Mouse (Mus musculus) MN1 (cell line): Measurements from ENCODE around the gene Vrk1.

Experiments used
- DNase-seq: peaks from one replicate; pipeline ENCODE4 v3.0.0-alpha.2; 2016; ENCODE audit warnings: low spot score

The Vrk1 gene

DNA sequence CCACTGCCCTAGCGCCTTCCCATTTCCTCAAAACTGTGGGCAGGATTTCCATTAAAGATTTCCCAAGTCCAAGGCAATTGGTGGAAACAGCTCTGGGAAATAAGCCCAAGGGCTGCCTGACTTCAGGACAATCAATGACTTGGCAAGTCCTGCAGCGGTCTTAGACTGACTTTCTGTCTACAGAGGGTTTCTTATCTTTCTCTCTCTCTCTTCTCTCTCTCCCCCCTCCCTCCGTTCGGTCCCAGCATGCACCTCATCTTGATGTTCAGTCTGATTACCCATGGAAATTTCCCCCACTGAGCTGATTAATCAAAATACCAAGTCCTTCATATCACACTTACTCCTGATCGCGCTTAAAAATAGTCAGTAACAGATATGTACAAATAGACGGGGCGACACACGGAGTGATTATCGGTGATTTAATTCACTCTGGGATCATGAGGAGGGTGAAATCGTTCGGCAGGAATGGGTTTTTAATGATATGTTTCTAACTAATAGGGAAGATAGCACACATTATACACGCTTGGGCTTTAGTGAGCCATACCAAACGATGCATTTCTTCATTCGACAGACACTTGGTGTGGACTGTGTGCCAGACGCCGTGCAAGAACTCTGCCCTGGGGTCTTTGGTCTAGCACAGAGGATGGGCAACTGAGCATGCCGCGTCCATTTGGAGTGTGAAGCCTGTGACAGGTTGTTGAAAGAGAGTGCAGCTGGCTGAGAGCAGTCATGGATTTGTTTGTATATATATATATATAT lies 12.8 kb upstream of the Vrk1 start:
- no peak for DNase-seq

DNA sequence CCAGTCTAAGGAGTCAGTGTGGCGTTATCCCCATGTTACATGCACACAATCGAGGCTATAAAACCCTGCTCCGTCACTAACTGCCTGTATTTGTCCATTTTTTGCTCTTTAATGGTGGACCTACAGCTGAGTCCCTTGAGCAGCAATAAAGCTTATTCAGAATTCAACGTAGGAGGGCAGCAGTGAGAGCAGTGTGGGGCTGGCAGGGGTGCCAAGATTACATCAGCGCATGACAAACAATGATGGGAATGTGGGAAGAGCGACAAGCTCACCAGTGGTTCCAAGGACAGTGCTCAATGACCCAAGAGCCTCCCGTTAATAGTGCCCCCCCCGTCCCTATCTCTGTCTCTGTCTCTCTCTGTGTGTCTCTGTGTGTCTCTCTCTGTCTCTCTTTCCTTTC lies 8.3 kb upstream of the Vrk1 start:
- no peak for DNase-seq

DNA sequence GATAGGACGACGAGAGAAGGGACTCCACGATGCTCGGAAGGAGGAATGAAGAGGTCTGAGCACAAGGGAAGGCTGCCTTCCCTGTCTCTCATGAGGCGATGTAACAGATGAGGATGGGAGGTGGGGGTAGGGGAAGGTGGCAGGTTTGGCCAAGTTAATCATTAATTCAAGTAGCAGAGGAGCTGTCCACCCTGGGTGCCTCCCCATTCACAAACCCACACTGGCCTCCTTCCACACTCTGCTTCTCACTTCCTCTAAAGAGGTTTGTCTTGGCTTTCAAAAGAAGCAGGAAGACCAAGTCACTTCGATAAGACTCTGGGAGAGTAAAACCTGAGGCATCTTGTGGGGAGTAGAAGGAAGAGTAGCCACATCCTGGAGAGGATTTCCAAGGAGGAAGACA lies 5.3 kb upstream of the Vrk1 start:
- DNase-seq, result no peak

DNA sequence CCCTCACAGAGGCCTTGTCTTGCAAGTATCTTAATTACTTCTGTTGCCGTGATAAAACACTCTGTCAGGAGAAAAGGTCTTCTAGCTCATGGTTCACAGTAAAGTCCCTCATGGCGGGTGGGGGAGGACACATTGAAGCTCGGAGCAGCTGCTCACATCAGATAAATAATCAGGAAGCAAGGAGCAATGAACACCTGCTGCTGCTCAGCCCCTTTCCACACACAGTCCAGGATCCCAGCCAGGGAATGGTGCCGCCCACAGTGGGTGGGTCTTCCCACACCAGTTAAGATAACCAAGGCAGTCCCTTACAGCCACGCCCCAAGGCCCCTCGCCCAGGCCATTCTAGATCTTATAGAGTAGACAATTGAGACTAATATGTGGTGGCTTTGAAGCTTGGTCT lies 3.8 kb upstream of the Vrk1 start:
- DNase-seq, result no peak

DNA sequence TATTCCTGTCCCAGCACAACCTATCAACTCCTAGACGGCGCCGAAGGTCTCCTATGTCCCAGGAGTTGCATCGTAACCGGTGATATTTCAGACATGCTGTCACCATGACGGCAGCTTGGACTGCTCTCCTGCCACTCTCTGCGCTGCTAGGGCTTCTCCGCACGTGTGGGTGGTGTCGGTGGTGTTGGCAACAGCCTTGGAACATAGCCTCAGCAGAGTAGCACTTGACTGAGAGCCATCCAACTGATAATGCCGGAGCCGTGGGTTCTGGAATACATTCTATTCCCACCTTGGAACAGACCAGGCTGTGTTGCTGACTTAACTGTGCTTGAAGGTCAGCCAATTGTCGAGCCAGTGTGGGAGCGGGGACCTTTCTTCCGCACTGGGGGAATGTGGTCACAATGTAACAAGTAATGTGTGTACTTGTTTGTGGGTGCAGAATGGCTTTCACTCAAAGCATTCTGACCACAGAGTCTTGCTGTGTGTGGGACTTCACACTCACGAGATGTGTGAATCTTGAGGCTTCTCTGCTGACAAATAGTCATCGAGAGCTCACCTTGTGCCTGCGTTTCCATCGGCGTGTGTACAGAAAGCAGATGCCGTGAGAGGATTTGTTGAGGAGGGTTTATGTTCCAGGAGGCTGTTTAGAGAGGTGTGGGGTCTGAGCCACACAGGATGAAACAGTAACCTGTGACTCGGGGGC lies 1.5 kb upstream of the Vrk1 start:
- no peak for DNase-seq

DNA sequence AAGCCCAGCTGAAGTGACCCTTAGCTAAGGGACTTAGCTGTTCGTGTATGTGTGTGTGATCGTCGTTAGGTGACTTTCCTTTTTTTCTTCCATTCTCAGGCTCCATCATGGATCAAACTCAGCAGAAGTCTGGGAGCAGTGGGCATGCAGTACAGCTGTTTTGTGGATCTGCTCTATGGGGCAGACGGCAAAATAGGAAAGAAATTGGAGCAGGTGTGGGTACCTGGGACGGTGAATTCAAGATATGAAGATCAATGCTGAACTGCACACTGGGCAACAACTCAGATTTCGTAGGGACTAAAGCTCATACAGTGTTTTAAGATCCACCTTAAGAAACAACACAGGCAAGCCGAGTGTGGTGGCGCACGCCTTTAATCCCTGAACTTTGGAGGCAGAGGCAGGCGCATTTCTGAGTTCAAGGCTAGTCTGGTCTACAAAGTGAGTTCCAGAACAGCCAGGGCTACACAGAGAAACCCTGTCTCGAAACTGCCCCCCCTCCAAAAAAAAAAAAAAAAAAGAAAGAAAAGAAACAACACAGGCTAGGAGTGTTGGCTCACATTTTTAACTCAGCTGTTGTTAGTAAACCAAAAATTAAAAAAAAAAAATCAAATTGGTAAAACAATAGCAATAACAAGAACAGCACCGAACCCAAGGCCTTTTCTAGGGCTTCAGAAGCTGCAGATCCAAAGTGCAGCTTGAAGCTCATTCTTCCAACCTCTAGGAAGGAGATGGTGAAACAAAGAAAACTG lies 732 bp upstream of the Vrk1 start:
- DNase-seq, result no peak

DNA sequence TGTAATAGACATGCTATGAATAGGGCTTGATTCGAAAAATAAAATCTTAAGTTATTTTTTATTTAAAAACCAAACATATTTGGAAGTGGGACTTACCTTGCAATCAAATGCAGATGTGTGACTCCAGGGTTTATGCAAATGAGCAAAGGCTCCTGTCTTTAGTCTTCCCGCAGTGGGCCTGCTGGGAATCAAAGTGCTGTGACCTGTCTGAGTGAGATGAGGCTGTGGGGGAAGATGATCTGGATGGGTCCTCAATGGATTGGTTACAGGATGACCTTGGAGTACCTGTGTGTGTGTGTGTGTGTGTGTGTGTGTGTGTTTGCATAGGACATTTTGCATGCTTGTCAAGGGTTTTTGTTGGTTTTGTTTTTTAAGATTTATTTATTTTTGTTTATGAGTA lies 2.1 kb downstream of the Vrk1 start:
- DNase-seq, result no peak

DNA sequence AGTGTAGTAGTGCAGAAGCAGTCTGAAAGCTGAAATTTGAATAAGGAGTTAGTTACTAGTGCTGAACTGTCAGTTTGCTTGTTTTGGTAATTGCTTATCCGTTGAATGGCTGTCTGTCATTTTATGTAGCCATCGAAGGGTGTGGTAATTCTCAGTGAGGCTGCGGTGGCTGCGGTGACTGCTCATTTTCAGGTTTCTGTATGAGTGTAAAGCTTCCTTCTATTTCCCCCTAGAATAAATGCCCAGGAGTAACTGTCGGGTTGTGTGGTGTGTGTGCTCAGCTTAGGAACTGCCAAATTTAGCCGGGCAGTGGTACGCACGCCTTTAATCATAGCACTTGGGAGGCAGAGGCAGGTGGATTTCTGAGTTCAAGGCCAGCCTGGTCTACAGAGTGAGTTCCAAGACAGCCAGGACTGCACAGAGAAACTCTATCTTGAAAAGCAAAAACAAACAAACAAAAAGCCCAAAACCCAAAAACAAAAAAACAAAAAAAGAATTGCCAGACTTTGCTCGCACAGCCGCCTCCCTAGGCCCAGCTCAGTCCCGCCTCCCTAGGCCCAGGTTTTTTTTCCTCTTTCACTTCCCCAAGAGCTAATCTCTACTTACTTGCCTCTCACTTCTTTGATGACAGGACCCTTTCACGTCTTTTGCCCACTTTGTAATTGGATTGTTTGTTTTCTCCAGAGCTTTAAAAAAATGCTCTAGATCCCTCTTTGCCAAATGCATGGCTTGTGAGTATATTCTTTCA lies 6.4 kb downstream of the Vrk1 start:
- no peak for DNase-seq

DNA sequence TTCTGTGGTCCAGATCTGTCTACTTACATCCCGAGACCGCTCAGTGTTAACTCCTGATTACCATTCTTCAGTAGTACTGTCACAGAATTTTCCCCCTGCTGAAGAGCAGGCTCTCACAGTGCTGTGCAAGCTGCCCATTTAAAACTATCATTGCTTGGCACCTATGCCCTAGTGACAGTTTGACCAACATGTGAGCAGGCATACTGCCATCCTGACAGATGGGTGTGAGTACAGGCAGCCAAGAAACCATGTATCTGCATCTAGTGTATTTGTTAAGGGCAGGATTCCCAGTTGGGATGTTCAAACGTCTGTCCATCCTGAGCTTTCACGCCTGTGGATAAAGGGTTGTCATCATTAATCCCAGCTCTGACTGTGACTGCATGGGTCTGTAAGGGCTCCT lies 10.0 kb downstream of the Vrk1 start:
- DNase-seq, result no peak

DNA sequence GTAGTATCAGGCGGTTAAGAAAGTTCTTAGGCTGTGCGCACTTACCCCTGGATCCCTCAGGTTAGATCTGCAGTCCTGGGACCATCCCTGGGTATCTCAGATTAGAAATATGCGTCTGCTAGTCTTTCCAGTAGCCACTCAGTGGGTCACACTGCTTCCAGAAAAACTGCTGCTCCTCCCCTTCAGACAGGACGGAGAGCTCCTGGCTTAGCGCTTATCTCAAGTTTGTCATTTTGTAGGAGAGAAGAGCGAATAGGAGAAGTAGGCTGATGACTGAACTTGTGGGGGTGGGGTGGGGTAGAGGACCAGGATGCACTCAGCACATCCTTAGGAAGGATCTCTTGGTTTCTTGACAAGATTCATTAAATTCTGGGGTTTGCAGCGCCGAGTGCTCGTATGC lies 13.6 kb downstream of the Vrk1 start:
- DNase-seq, result no peak

DNA sequence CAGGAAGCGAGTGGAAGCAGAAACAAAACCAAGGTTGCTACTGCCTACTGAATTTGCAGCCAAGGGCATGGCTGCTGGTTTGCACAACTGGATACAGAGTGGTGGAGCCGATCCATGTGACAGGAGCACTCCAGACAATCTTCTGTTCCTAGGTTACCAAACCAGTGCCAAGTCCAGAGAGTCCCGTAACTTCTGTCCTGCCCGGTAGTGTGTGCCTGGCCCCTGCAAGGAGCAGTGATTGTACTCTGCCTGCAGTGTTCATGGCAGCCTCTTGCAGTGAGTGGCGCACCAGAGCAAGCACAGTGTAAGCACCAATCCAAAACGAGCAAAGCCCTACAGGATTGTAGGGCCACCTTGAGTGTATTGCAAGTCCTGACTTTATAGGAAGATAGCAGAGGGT lies 15.4 kb downstream of the Vrk1 start:
- no peak for DNase-seq

DNA sequence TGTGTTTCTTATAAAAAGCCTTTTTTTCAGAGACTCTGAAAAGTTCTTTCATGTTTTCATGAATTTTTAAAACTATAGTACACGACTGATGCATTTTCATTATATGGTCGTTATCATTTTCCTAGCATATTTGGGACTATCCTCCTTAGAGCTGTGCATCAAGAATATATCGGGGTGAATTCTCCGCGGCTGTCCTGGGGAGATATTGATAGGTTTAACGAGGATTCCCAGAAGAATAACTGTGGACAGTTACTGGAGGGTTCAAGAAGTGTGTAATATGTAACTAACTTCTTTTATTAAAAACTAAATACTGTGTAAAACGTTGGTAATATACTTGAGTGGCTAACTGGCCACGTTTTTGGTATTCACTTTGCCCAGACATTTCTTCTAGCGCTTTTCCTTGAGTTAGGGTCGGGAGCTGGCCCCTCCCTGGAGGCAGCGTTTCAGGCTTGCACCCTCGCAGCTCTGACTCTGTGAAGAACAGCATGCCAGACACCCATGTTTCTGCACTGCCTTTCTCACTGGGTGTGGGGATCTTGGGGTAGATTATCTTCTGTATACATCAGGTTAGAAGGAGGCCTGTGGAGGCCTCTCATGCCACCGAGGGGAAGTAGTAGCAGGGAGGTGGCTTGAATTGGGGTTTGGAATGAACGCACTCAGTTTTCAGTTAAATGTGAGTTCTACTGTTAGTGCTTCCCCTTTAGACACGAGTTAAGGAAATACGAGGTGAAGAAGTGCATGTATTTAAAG lies 16.5 kb downstream of the Vrk1 start:
- no peak for DNase-seq

DNA sequence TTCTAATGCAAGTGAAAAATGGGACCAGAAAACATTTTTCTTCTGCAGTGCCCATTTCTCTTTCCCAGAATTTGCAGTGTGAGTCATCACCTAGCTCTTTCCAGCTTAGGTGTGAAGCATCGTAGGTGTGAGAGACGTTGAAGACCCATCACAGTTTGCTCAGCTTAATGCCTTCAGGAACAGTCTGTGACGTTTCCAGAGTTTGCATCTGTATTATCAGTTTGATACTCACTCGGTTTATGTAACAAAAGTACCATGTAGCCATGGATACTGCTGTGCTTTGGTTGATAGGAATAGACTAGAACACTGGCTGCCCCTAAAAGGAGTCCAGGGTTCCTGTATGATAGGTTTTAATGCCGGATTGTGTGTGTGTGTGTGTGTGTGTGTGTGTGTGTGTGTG lies 17.3 kb downstream of the Vrk1 start:
- DNase-seq, result no peak

DNA sequence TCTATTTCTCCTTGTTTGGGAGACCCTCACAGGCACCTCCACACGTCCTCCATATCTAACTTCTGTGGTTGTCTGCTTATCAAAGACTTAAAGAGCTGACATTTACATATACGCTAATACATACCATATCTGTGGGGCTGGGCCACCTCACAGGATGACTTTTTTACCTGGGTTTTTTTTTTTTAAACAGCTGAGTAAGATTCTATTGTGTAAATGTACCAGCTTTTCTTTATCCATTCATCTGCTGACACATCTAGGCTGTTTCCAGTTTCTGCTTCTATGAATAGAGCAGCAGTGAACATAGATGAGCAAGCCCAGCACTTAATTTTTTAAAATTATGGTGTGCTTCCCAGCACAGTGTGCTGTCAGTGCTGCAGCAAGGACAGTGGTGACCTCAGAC lies 19.6 kb downstream of the Vrk1 start:
- DNase-seq, result no peak

DNA sequence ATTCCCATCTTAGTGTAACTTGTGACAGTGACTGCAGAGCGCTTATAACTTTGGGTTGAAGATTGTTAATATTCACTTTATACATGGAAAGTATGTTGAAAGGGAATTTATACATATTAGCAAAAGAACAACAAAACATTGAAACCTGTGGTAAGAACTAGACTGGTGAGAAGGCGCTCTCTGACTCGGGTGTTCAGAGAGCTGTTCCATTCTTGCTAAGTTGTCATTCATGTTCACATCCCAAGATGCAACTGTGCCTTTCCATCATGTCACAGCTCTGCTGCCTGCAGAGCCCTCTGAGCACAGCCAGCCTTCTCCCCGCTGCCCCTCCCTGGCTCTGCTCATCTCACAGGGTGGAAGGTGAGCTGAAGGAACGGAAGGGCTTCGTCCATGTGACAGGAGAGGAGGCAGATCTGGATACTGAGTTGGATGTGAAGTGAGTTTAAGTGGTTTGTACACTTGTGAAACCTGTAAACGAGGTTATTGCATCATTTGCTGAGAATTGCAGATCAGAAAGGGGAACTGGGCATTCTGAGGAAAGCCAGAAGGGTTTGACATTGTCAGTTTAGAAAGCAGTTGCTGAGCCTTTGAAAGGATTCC lies 20.2 kb downstream of the Vrk1 start:
- peak; percentile 7 for DNase-seq

DNA sequence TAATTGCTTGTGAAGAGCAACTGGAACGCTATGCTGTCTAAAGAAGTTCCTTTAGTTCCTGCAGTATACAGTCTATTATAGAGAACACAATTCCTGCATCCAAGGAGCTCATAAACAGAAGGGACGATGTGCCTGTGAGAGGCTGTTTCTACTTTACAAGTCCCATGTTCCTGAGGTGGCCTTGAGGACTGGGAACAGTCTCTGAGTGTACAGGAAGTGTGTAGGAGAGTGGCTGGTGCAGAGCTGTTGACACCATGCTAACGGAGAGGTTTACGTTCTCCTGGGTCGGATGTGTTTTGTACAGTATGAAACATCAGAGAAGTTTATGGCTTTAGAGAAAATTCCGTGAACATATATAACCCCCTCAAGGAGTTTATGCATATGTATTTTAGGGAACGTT lies 20.8 kb downstream of the Vrk1 start:
- no peak for DNase-seq

DNA sequence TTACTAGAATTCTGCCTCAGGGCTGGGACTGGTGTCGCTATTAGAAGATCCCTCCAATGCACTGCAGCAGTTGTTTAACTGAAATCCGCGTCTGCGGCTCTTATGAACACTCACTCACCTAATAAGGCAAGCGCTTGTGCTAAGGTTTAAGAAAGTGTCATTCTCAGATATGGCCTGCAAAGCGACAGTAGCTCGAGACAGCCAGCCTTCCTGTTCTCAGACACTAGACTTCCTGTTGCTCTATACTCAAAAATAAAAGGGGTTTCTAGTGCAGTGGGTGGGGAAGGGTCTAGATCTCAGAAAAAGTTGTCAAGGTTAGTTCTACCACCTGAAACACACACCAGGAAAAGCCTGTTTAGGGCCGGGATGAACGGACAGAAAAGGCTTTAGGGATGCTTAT lies 21.9 kb downstream of the Vrk1 start:
- no peak for DNase-seq

DNA sequence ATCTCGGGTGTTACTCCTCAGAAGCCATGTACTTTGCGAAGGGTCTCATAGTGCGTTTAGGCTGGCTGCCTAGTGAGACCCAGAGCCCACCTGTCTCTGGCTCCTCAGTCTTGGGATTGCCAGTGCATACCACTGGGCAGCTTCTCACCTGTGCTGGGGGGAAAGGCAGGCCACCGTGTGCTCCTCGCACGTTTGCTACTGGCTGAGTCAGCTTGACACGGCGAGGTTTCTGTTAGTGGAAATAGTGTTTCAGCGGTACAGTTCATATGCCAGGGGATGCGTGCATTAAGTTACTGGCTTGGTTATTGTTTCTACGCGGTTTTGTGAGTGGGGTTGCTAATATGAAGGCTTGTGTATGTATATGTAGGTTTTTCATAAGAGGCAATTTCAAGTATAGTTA lies 22.3 kb downstream of the Vrk1 start:
- no peak for DNase-seq

DNA sequence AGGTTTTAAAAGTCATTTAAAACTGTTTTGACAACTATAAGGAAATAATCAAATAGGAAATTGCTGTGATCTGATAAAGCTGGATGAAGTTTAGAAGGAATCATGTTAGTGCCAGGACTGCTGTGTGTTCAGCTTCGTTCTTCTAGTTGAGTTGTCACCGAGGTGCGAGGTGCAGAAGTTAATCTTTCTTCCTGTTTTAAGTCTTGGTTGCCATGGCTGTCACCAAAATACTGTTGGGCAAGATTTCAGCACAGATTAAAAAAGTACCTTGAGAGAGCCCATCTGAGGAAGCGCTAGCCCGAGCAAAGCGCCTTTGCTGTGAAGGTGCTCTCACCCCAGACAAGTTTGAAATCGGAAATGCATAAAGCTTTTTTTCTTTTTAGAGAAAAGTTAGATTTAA lies 24.2 kb downstream of the Vrk1 start:
- DNase-seq, result no peak

DNA sequence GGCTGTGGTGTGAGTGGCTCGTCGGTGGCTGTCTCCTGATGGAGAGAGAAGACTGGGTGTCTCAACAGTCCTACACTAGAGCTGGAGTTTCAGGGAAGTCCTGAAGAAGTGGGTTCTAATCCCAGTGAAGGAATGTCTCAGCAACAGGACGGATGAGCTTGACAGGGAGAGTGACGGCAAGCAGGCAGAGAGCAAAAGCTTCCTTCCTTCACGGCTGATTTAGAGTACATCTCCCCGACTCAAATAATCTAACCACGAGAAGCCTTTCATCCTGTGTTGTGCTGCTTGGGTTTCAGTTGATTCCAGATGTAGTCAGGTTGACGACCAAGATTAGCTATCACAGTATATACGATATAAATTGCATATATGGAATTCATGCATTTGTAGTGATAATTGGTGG lies 24.7 kb downstream of the Vrk1 start:
- no peak for DNase-seq

DNA sequence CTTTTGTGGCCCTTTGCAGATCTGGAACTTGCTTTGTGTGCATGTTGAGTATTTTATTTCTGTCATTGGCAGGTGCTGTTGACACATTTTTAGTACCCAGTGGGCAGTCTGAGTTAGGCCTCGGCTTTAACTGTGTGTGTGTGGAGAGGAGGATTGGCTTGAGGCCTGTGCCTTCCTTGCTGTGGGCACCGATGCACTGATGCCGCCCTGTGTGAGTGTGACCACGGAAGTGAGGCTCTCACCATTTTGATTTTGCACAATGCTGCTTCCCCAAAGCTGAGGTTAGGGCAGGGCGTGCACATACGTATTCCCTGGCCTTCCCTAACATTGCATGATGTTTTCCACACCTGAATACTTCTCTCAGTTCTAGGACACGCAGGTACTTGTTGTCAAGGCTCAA lies 30.2 kb downstream of the Vrk1 start:
- DNase-seq, result no peak
